ENCODE assay signal across 8 mouse cellular contexts in the genomic region with DNA sequence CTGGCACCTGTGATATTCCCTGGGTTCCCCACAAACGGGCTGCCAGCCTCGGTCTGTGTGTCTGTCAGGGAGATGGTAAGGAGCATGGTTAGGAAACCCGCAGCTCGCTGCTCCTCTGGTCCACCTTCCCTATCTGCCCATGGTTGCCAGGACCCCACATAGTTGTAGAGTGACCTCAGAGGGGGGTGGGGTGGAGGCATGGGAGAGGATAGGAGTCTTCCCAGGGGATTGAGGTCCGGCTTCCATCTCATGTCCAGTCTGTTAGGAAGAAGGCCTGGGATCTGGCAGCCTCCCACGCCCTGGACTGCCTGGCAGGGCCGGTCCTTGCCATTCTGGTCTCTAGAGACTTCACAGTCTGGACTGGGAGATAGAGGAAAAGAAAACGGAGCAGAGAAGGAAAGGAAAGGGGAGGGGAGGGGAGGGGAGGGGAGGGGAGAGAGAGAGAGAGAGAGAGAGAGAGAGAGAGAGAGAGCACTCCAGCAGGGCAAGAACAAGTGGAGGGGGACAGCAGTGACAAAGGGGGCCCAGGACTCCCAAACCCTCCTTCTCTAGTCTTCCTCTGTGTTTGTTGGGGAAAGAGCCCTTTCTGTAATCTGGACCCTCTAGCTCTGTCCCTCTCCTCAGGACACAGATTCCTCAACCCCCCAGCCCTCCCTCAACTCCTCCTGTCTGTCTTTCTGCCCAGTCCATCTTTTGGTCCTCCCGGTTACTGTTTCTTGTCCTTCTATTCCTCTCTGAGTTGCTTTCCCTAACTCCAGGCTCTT. TPM values are rescaled to one million over a fixed set of nuclear protein-coding genes. Genes with fewer than 3 reads are reported as not detected.
DNase-seq lines count a peak whose midpoint lies in the region; ATAC-seq and TF ChIP-seq lines count a peak whose summit lies in the region.

No protein-coding gene starts in this region.

- peaks cover 27% of the 10 kb centered on the region for H3K4me1 ChIP-seq in forebrain, embryonic 13.5 days
- peaks cover 3% of the 10 kb centered on the region; the same call in 1 of the 2 replicates for H3K4me1 ChIP-seq in hindbrain, postnatal 0 days (ENCODE audit: insufficient read depth, low read length)
- H3K4me1 ChIP-seq in midbrain, embryonic 11.5 days (ENCODE audit: control insufficient read depth, insufficient read depth, low read length): peaks cover 11% of the 10 kb centered on the region

- no peaks in the 10 kb centered on the region for H3K9me3 ChIP-seq in forebrain, embryonic 13.5 days (replicated peaks)
- H3K9me3 ChIP-seq in hindbrain, postnatal 0 days (ENCODE audit: low read length): no peaks in the 10 kb centered on the region
- no peaks in the 10 kb centered on the region for H3K9me3 ChIP-seq in midbrain, embryonic 11.5 days (ENCODE audit: control insufficient read depth, low read length)

- peaks cover 4% of the 10 kb centered on the region; the same call in 1 of the 2 replicates for H3K36me3 ChIP-seq in forebrain, embryonic 13.5 days (ENCODE audit: poor library complexity, severe bottlenecking)
- no peaks in the 10 kb centered on the region for H3K36me3 ChIP-seq in hindbrain, postnatal 0 days (ENCODE audit: insufficient read depth, low read length)
- H3K36me3 ChIP-seq in midbrain, embryonic 11.5 days (ENCODE audit: control insufficient read depth, insufficient read depth, low read length): no peaks in the 10 kb centered on the region

- H3K27ac ChIP-seq in layer of hippocampus, adult 2 months: peak overlapping the region; percentile 69; the same call in 1 of the 2 replicates
- H3K27ac ChIP-seq in forebrain, embryonic 13.5 days: peak overlapping the region; percentile 65
- peak overlapping the region; percentile 62; the same call in 1 of the 2 replicates for H3K27ac ChIP-seq in hindbrain, postnatal 0 days
- H3K27ac ChIP-seq in midbrain, embryonic 11.5 days (ENCODE audit: low read depth, low read length): no peak overlapping the region

- peak; percentile 51; the same call in 1 of the 2 replicates for ATAC-seq in forebrain, embryonic 13.5 days
- peak; percentile 59; the same call in 1 of the 2 replicates for ATAC-seq in hindbrain, postnatal 0 days
- peak; percentile 46 for ATAC-seq in midbrain, embryonic 11.5 days (ENCODE audit: low FRiP score)
- ATAC-seq in frontal cortex, adult (ENCODE audit: low TSS enrichment): no peak

- no peaks in the 10 kb centered on the region for H3K27me3 ChIP-seq in forebrain, embryonic 13.5 days
- H3K27me3 ChIP-seq in hindbrain, postnatal 0 days (ENCODE audit: insufficient read depth, low read length): no peaks in the 10 kb centered on the region
- H3K27me3 ChIP-seq in midbrain, embryonic 11.5 days (ENCODE audit: control insufficient read depth, insufficient read depth, low read length): no peaks in the 10 kb centered on the region

- TF ChIP-seq CTCF in layer of hippocampus, adult 2 months (conservative IDR thresholded peaks at IDR 0.05): no peak
- TF ChIP-seq CTCF in hindbrain, postnatal 0 days (IDR thresholded peaks at IDR 0.05; ENCODE audit: low read depth): no peak

- 20% methylated on average over 9 of the region's 9 CpGs for WGBS in forebrain, embryonic 13.5 days
- 21% methylated on average over 9 of the region's 9 CpGs for WGBS in hindbrain, postnatal 0 days
- WGBS in midbrain, embryonic 11.5 days: 32% methylated on average over 9 of the region's 9 CpGs

- no peak for DNase-seq in layer of hippocampus, adult 2 months (ENCODE audit: low spot score in 2 of 2)
- no peak for DNase-seq in layer of hippocampus, adult 8-10 months (ENCODE audit: low spot score in 2 of 2)
- DNase-seq in hindbrain, postnatal 0 days (ENCODE audit: low spot score): peak; percentile 10
- peak; percentile 88 for DNase-seq in midbrain, embryonic 11.5 days (ENCODE audit: low spot score, missing footprints)
- no peak for DNase-seq in right cerebral cortex, postnatal 10 days (ENCODE audit: low spot score in 2 of 2)
- no peak for DNase-seq in T-cell, adult 2 months (ENCODE audit: low spot score)

- peak overlapping the region; percentile 68 for H3K9ac ChIP-seq in forebrain, embryonic 13.5 days
- H3K9ac ChIP-seq in hindbrain, postnatal 0 days (replicated peaks; ENCODE audit: low read length): peak overlapping the region; percentile 21
- peak overlapping the region; percentile 70 for H3K9ac ChIP-seq in midbrain, embryonic 11.5 days (ENCODE audit: low read length)

- peak overlapping the region; percentile 38; the same call in 1 of the 2 replicates for H3K4me3 ChIP-seq in layer of hippocampus, adult 2 months
- peak overlapping the region; percentile 47 for H3K4me3 ChIP-seq in forebrain, embryonic 13.5 days
- peak overlapping the region; percentile 37 for H3K4me3 ChIP-seq in hindbrain, postnatal 0 days (ENCODE audit: low read length)
- H3K4me3 ChIP-seq in midbrain, embryonic 11.5 days (ENCODE audit: low read depth, low read length): peak overlapping the region; percentile 49

- H3K4me2 ChIP-seq in forebrain, embryonic 13.5 days: peak overlapping the region; percentile 78
- peak overlapping the region; percentile 72 for H3K4me2 ChIP-seq in hindbrain, postnatal 0 days (ENCODE audit: low read depth, low read length)
- H3K4me2 ChIP-seq in midbrain, embryonic 11.5 days: peak overlapping the region; percentile 90

RNA-seq across cellular contexts. Expression of a gene that starts 0.9 kb away (rescaled TPM):
- 10 to 100 TPM; 36.6 to 41.1 TPM for total RNA-seq in layer of hippocampus, adult 2 months (2021)
- total RNA-seq in layer of hippocampus, adult 8-10 months (2022): 10 to 100 TPM; 40.7 to 75.5 (median 58.6) TPM
- 18.1 and 19.4 TPM in 2 replicates for polyA plus RNA-seq in forebrain, embryonic 13.5 days (2015; fragmentation: Nextera tagmentation; extraction: Ambion mirVana)
- 41.7 and 44.3 TPM in 2 replicates for total RNA-seq in hindbrain, postnatal 0 days (2014; rRNA removed)
- polyA plus RNA-seq in hindbrain, postnatal 0 days (2015; fragmentation: Nextera tagmentation; extraction: Ambion mirVana): 24.5 and 26.8 TPM in 2 replicates
- 17.4 and 21.8 TPM in 2 replicates for polyA plus RNA-seq in midbrain, embryonic 11.5 days (2014; fragmentation: Nextera tagmentation; extraction: Ambion mirVana)

RNA-seq across cellular contexts. Expression of a gene that starts 29.1 kb away (rescaled TPM):
- 1 to 10 TPM; 1.4 to 2.3 TPM for total RNA-seq in layer of hippocampus, adult 2 months (2021)
- total RNA-seq in layer of hippocampus, adult 8-10 months (2022): 1 to 10 TPM; 1.6 to 3.4 (median 2.4) TPM
- polyA plus RNA-seq in forebrain, embryonic 13.5 days (2015; fragmentation: Nextera tagmentation; extraction: Ambion mirVana): 0.49 and 0.78 TPM in 2 replicates
- total RNA-seq in hindbrain, postnatal 0 days (2014; rRNA removed): 3.8 and 4.4 TPM in 2 replicates
- 3.5 and 4.3 TPM in 2 replicates for polyA plus RNA-seq in hindbrain, postnatal 0 days (2015; fragmentation: Nextera tagmentation; extraction: Ambion mirVana)
- 0.10 TPM in 1 of 2 replicates, not detected in the other for polyA plus RNA-seq in midbrain, embryonic 11.5 days (2014; fragmentation: Nextera tagmentation; extraction: Ambion mirVana)

RNA-seq across cellular contexts. Expression of a gene that starts 33.1 kb away (rescaled TPM):
- total RNA-seq in layer of hippocampus, adult 2 months (2021): 100 to 1,000 TPM; 110 to 115 TPM
- total RNA-seq in layer of hippocampus, adult 8-10 months (2022): 100 to 1,000 TPM in 3 of 4 experiments, 10 to 100 TPM in 1; 99.7 to 117 (median 108) TPM
- polyA plus RNA-seq in forebrain, embryonic 13.5 days (2015; fragmentation: Nextera tagmentation; extraction: Ambion mirVana): 60.8 and 65.0 TPM in 2 replicates
- total RNA-seq in hindbrain, postnatal 0 days (2014; rRNA removed): 116 and 128 TPM in 2 replicates
- 43.4 and 44.6 TPM in 2 replicates for polyA plus RNA-seq in hindbrain, postnatal 0 days (2015; fragmentation: Nextera tagmentation; extraction: Ambion mirVana)
- 69.2 and 74.2 TPM in 2 replicates for polyA plus RNA-seq in midbrain, embryonic 11.5 days (2014; fragmentation: Nextera tagmentation; extraction: Ambion mirVana)

Comparison
In these comparisons a context has a peak if more than half of its experiments do, and no peak if none do; other contexts are left out.
1. DNase-seq: peak in hindbrain, postnatal 0 days (single experiment) and midbrain, embryonic 11.5 days (single experiment); none in layer of hippocampus, adult 2 months (0 of 2), layer of hippocampus, adult 8-10 months (0 of 2), right cerebral cortex, postnatal 10 days (0 of 2) and T-cell, adult 2 months (single experiment).
2. Peak in every context shown above with its lines, with median percentiles within 50 percentile points of each other: H3K4me3 ChIP-seq, H3K4me2 ChIP-seq and H3K9ac ChIP-seq.